Mouse (Mus musculus) frontal cortex, postnatal 14 days (tissue): ENCODE measurements at regions not wholly inside any gene's neighbourhood (a gene's known extent, or its start where the extent isn't known, plus 50 kb on each side); places are given as distances from the start of the nearest gene placed in this dataset.

Source experiments
- DNase-seq, 2 experiments: peaks; one replicate each; pipeline ENCODE4 v3.0.0; 2022; ENCODE audit warnings: low spot score in 2 of 2

DNA sequence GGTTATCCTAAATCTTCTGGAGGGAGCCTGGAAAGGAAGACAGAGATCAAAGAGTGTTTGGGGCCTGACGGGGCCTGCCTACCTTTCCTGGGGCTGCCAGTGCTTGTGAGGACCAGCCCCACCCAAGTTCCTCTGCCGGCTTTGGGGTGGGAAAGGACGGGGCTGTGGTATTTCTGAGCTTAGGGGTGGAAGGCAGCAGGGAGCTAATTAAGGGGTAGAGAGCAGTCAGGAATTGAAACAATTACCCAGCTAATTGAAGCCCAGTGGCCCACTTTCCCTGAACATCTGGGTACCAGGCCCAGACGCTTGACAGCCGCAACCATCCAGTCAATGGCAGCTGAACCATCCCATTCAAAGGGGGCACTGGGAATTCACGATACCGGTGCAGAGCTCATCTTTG is 101.2 kb upstream of the Mycn start:
- DNase-seq = no peak

DNA sequence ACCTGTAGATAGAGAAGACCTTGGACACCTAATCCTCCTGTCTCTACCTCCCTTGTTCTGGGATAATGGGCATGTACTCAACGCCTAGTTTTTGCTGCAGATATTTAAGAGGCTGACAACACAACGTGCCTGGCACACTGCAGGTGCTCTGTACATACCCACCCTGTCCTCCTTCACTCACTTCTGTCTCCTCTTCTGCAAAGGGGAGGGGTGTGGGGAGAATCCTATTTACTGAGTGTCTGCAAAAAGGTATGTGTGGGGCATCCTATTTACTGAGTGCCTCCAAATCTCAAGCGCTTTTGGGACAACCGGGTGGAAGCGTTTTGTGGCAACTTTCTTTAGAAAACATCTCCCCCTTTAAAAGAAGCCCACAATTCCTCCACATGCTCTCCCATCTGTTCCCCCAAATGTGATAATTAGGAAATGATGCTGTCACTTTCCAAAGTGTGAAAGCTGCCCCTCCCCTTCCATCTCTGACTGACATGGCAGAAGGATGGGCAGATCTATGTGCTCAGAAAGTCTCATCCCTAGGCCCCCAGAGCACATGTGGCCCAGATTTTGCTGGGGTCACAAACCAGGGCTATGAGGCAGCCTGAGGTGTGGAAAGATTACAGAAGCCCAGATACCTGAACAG is 93.5 kb upstream of the Mycn start:
- DNase-seq = no peak

DNA sequence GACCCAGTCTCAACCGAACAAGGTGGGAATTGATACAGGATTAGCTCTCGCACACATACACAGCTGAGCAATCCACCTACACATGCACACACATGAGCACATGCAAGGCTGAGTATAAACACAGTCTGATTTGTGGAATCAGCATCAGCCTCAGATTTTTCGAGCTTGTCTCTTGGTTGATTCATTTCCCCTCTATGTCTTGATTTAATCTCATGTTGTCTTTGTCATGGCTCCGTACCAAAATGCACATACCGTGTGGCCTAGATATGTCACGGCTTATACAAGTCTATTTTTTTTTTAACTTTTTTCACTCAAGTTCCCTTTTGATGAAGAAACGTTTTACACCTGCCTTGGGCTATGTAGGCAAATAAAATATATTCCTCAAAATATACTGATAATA is 88.6 kb upstream of the Mycn start:
- no peak for DNase-seq

DNA sequence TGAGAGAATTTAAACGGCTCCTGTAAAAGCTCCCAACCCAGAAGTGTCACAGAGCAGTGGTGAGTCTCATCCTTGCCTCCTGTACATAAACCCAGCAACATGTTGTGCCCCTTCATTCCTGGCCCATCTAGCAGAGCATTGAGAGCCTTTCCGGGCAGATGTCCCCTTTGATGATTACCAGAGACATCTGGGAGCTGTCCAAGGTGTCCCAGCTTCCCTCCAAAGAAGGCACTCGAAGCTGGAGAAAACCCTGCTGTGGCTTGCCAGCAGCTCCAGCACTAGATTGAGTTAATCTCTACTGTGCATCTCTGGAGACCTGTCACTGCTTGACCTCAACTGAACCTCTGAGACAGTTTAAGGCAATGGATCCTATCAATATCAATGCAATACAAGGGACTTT is 86.4 kb upstream of the Mycn start:
- no peak for DNase-seq

DNA sequence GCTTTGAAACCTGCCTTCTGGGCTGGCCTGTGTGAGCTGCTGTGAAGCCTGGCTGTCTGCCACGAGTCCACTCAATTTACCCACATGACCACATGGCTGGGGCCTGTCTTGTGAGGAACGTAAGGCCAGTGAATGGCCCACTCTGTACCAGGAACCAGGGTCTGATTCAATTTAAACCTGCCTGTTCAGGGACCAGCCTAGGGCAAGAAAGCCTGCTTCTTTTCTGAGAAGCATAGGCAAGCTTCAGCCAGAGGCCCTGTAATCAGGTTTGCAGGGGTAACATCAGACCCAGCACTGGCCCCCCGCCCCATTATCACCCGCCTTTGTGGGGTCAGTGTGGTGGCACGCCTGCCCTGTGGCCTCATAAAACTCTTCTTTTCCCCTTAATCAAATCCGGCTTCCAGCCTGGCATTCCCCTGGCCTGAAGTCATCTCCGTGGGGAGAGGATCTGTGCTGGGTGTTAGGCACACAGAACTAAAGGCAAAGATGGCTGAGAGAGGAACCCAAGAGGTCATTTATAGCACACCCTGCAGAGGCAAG is 84.4 kb upstream of the Mycn start:
- no peak for DNase-seq

DNA sequence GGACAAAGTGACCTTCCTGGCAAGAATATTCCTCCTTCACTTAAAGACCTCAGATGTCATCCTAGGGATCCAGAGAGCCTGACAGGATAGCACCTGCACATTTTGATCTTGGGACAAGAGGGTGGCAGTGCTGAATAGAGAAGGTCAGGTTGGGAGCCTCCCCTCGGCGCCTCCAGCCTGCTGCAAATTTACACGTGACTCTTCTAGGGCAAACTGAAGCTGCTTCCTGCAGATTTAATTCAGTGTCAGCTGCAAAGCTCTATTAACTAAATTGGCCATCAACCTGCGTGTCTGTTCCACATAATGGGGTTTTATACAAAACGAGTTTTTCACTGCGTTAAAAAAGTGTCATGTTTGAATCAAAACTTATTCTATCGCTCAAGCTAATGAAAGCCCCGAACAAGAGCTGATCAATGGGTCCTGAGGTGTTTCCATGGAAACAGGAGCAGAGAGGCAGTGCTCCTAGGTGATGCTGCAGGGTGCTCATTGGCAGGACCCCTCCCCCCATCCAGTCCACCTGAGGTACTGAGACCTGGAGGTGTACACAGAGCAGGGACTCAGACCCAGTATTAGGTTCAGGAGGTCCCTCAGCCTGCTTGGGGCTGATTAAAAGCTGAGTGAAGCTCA is 82.6 kb upstream of the Mycn start:
- no peak for DNase-seq

DNA sequence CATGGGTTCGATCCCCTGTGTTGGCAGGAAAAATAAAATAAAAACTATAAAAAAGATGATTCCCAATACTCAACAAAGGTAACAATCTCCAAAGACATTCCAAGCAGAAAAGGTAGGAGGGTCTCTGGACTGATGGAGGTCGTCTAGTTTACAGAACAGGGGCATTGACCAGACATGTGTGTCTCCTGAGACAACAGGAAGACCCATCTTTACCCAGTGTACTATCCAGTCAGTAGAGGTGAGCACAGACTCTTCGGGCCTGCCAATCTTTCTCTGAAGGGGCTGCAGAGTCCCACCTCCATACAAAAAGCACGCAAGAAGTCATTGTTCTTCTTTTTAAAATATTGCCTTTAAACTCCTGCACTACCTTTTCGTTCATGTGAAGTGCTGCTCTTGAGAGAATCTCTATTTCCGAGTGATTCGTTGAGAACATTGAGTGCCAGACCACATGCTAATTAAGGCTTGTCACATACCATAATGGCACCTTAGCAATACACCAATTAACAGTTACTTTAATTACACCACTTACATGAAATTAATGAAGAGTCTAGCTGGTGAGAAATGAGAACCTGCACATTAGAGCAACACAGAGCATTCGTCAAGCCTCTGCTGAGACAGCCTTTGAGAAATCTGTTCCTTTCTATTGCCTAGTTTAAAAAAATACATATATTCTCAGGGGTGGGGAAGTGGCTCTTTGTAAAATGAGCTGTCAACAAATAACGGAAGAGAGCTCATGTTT is 69.5 kb upstream of the Mycn start:
- no peak for DNase-seq

DNA sequence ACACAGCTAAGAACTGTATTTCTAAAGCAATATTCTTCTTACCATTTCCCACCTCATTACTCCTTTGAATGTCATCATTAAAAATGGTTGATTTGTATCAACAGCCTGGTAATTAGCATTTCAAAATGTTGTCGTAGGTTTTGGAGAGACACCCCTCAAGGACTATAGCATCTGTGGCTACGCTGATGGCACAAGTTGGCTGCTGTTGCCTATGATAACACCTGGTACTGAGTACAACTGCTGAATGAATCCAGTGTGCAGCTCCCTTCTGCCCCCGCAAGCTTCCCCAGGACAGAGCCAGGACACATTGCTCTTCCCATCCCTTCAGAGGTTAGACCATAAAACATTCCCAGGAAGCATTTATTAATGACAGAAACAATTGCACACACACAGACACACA is 68.7 kb upstream of the Mycn start:
- DNase-seq = no peak

DNA sequence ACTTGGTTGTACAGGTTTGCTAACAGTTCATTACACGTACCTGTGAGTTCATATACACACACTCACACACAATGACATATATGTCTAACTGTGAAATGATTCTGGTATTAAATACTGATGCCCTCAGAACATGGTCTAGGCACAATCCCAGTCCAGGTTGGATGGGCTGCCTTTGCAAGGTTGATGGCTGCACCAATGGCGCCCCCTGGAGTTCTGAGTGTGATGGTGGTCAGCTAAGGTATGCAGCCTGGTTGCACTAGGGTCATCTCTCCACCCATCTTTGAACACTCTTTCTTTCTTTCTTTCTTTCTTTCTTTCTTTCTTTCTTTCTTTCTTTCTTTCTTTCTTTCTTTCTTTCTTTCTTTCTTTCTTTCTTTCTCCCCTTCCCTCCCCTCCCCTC is 67.8 kb upstream of the Mycn start:
- DNase-seq = no peak

DNA sequence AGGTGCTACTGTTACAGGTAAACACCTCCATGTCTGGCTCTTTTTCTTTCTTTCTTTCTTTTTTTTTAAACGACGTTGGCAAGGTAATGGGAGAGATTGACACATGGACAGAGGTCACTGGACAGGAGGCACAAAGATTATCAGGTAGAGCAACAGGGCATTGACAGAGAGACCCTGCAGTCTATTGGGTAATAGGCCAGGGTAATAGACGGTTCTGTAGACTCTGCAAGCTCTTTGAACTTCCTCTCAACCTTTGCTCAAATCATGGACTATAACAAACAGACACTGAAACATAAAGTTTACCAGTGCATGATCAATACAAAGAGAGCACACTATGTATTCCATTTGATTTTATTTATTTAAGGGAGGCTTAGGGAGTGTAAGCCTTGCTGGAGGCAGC is 61.0 kb upstream of the Mycn start:
- no peak for DNase-seq

DNA sequence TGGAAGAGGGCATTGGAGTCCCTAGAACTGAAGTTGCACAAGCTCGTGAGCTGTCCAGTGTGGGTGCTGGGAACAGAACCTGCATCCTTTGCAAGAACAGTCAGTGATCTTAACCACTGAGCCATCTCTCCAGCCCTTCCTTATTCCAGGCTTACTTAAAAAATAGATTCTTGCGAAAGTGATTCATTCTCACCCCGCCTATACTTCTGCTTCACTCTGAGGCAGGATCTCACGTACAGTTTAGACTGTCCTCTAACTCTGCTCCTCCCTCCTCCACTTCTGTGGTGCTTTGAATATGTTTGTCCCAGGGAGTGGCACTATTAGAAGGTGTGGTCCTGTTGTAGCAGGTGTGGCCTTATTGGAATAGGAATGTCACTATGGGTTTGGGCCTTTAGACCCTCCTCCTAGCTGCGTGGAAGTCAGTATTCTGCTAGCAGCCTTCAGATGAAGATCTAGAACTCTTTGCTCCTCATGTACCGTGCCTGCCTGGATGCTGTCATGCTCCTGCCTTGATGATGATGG is 60.4 kb upstream of the Mycn start:
- DNase-seq = no peak

DNA sequence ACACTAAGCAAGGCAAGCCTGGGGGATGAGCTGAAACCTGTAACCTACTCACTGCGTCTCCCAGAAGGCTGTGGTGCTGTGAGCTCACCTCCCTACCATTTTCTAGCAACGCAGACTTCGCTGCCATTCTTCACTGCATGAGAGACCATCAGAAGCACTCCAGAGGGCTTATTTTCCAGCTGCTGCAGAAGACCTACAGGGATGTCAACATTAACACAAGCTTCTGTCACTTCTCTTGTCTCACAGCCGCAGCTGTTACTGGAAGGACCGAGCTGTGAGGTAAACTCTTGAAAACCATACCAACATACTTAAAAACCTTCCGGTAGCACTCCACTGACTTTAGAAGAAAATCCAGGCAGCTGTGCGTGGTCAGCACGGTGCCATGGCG is 54.3 kb upstream of the Mycn start:
- no peak for DNase-seq

DNA sequence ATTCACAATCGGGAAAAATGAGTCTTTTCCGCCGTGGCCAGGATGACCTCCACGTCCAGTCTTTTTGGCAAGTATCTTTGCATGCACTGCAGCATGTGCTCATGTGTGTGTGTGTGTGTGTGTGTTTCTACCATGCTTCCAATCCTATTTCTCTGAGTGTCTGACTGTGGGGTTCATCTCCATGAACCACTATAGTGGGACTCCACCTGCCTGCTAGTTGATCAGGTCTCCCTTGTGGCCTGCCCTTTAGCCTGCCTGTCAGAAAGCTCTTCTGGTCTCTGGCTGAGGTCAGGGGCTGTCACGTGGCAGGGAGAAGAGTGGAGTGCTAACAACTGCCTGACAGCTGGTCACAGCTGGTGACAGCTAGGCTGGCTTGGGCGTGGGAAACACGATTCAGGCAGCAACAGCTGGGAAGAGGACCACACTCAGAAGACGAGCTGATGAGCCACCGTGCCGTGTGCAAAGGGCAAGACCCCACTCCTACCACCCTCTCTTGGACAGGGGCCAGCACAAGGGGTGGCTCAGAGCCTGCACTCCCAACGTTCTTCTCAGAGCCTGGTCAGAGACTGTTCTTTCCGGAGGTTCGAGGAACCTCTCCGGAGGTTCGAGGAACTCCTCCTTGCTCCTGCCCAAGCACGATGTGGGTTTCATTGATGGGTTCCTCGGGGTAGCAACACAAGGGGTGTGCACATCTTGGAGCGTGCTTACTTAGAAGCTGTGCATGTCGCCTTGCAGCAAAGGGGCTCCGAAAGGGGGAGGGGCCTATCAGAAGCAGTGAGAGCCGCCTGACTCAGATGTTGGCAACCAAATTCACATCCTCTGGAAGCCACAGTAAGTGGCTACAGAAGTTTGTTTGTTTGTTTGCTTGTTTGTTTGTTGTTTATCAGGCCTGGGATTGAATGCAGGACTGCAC is 53.6 kb upstream of the Mycn start:
- no peak for DNase-seq

DNA sequence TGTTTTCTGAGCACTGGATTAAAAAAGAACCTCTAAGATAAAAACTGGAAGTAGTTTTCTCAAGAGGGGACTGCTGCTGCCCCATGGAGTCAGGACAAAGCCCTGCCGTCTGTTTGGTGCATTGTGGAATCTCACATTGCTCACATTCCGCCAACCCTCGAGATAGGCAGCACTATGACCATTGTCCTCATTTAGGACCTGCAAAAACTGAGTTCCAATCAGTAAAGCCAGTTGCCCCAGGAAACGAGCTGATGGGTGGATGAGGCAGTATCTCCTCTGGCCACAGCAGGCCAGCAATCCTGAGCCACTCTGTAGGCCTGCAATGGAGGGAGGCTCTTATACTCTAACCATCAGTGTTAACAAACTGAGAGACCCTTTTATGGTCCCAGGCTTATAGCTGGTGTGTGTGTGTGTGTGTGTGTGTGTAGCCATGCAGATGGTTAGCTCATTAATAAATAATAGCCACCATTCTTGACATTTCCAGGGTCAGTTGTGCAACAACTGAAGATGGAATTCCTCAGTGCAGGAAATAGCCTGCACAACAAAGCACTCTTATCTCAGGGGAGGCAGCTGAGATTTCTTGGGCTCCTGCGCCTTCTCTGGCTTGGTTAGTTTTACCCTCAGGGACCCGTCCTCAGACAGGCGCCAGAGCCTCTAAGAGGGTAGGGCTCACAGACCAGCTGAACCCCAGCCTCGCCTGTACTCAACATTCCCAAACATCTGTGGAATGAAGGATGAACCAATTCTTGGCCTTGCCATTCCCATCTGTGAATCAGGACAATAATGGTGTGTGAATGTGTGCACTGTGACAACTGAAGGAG is 52.4 kb upstream of the Mycn start:
- no peak for DNase-seq
